Mouse (Mus musculus) olfactory bulb, adult 2 months (tissue): Measurements from ENCODE around the gene Pxmp4. TPM values are rescaled to one million over a fixed set of nuclear protein-coding genes. Genes with fewer than 3 reads are reported as not detected.

ENCODE experiments used
- H3K27ac ChIP-seq: fragments of 200-500 bp; 2 replicates; pipeline ENCODE4 v1.5.1; 2012; ENCODE audit warnings: low read depth, low read length; ENCODE audit not compliant: insufficient read depth
- H3K4me1 ChIP-seq: fragments of 200-500 bp; 2 replicates; pipeline ENCODE4 v1.6.1; 2012; ENCODE audit warnings: low read length; ENCODE audit not compliant: control insufficient read depth, insufficient read depth
- H3K4me3 ChIP-seq: fragments of 200-500 bp; 2 replicates; pipeline ENCODE4 v1.5.1; 2012; ENCODE audit warnings: mild to moderate bottlenecking, low read depth, low read length, moderate library complexity; ENCODE audit not compliant: insufficient read depth
- CTCF ChIP-seq: fragments of 200-500 bp; IDR thresholded peaks from 2 replicates; pipeline ENCODE4 v1.5.1; 2012; ENCODE audit warnings: low read depth, mild to moderate bottlenecking, low read length, moderate library complexity; ENCODE audit not compliant: insufficient read depth
- POLR2A ChIP-seq: fragments of 200-500 bp; IDR thresholded peaks from 2 replicates; pipeline ENCODE4 v1.6.1; 2012; ENCODE audit warnings: mild to moderate bottlenecking, low read depth, low read length, moderate library complexity; ENCODE audit not compliant: insufficient read depth
- WGBS: fragments of 180-500 bp; shearing (Covaris S2); methylation state at CpG from one replicate; pipeline ENCODE4 v1.1.7; 2018; 5-methylcytosine and 5-hydroxymethylcytosine counted together
- polyA plus RNA-seq: library from polyadenylated mRNA; stranded (reverse); fragments of >200 nt; gene quantifications from 2 replicates; pipeline ENCODE4 v1.2.4, GENCODE M21; 2012; ENCODE audit warnings: low replicate concordance; ENCODE audit not compliant: missing spikeins, insufficient read depth, insufficient read length

Pxmp4 gene
- polyA plus RNA-seq, 1 experiment: not detected

- TF ChIP-seq CTCF: no peak
- no peak for TF ChIP-seq POLR2A
- H3K4me1 ChIP-seq: peaks cover 20% of the 10 kb centered on the region
- WGBS: 90% methylated on average over 2 of the region's 2 CpGs
- H3K27ac ChIP-seq: no peak overlapping the region
- no peak overlapping the region for H3K4me3 ChIP-seq
Observed at GRCm38 (mm10) chr2:154541630-154542029, 61.9 kb downstream of the Pxmp4 start.

- peaks cover 18% of the 10 kb centered on the region for H3K4me1 ChIP-seq
- H3K4me3 ChIP-seq: no peak overlapping the region
- WGBS: 70% methylated on average over 3 of the region's 3 CpGs
- H3K27ac ChIP-seq: no peak overlapping the region
- no peak for TF ChIP-seq CTCF
- TF ChIP-seq POLR2A: no peak
Observed at GRCm38 (mm10) chr2:154539720-154540119, 63.8 kb downstream of the Pxmp4 start.

GRCm38 (mm10) chr2:154538710-154539109 is 64.8 kb downstream of the Pxmp4 start:
- Histone ChIP-seq H3K27ac (no peak overlapping the region), H3K4me3 (no peak overlapping the region), H3K4me1 (peaks cover 8% of the 10 kb centered on the region)
- TF ChIP-seq POLR2A: no peak
- no peak for TF ChIP-seq CTCF
- WGBS: 41% methylated on average over 3 of the region's 3 CpGs

GRCm38 (mm10) chr2:154538310-154538709 is 65.2 kb downstream of the Pxmp4 start:
- no peak overlapping the region for H3K4me3 ChIP-seq
- H3K27ac ChIP-seq: no peak overlapping the region
- TF ChIP-seq POLR2A (no peak), CTCF (no peak)
- H3K4me1 ChIP-seq: peaks cover 4% of the 10 kb centered on the region; the same call in 1 of the 2 replicates
- 42% methylated on average over 2 of the region's 2 CpGs for WGBS

Other genes starting within 250 kb of the Pxmp4 start
- not detected in 2 replicates for gene Cdk5rap1, start 230.7 kb downstream of the Pxmp4 start, polyA plus RNA-seq
- gene Snta1, start 195.6 kb downstream of the Pxmp4 start, polyA plus RNA-seq: not detected in 2 replicates
- not detected in 2 replicates for gene Cbfa2t2, start 167.2 kb downstream of the Pxmp4 start, polyA plus RNA-seq
- gene 1700003F12Rik, start 56.6 kb downstream of the Pxmp4 start, polyA plus RNA-seq: not detected in 2 replicates
- gene Actl10, start 51.9 kb downstream of the Pxmp4 start, polyA plus RNA-seq: not detected in 2 replicates
- gene Necab3, start 44.8 kb downstream of the Pxmp4 start, polyA plus RNA-seq: not detected in 2 replicates
- gene E2f1, start 33.8 kb downstream of the Pxmp4 start, polyA plus RNA-seq: not detected in 2 replicates
- gene Zfp341, start 9.6 kb upstream of the Pxmp4 start, polyA plus RNA-seq: not detected in 2 replicates
- gene 4930519P11Rik, start 9.7 kb upstream of the Pxmp4 start, polyA plus RNA-seq: not detected in 2 replicates
- 288 TPM in 1 of 2 replicates, not detected in the other for gene Chmp4b, start 48.0 kb upstream of the Pxmp4 start, polyA plus RNA-seq
- gene Gm14214, start 166.3 kb upstream of the Pxmp4 start, polyA plus RNA-seq: not detected in 2 replicates
- not detected in 2 replicates for gene Raly, start 187.4 kb upstream of the Pxmp4 start, polyA plus RNA-seq
- gene a, start 187.7 kb upstream of the Pxmp4 start, polyA plus RNA-seq: not detected in 2 replicates